Mouse (Mus musculus) embryonic facial prominence, embryonic 15.5 days (tissue): Measurements from ENCODE around the gene Olfr90. TPM values are rescaled to one million over a fixed set of nuclear protein-coding genes. Genes with fewer than 3 reads are reported as not detected.
A peak's percentile ranks its signal among the peaks of the same experiment; 100 is the strongest.

Experiments used
- ATAC-seq: fragments of 200-750 bp; cut with Nextera tagmentation; 2 replicates; pipeline ENCODE4 v1.8.0; 2017; ENCODE audit warnings: low read depth, moderate TSS enrichment; ENCODE audit not compliant: insufficient number of reproducible peaks, low FRiP score, low TSS enrichment
- H3K27ac ChIP-seq: fragments of 300-500 bp; sonication (generic); replicated peaks from 2 replicates; pipeline ENCODE4 v1.5.1; 2015; ENCODE audit warnings: mild to moderate bottlenecking, inconsistent platforms
- H3K27me3 ChIP-seq: fragments of 300-500 bp; sonication (generic); 2 replicates; pipeline ENCODE4 v1.6.1; 2015; ENCODE audit warnings: inconsistent platforms
- H3K36me3 ChIP-seq: fragments of 300-500 bp; sonication (generic); 2 replicates; pipeline ENCODE4 v1.6.1; 2015; ENCODE audit warnings: mild to moderate bottlenecking, inconsistent platforms
- H3K4me1 ChIP-seq: fragments of 300-500 bp; sonication (generic); 2 replicates; pipeline ENCODE4 v1.6.1; 2015; ENCODE audit warnings: inconsistent platforms
- H3K4me2 ChIP-seq: fragments of 300-500 bp; sonication (generic); replicated peaks from 2 replicates; pipeline ENCODE4 v1.6.1; 2015; ENCODE audit warnings: mild to moderate bottlenecking, inconsistent platforms
- H3K4me3 ChIP-seq: fragments of 300-500 bp; sonication (generic); replicated peaks from 2 replicates; pipeline ENCODE4 v1.5.1; 2015; ENCODE audit warnings: mild to moderate bottlenecking, inconsistent platforms
- H3K9ac ChIP-seq: fragments of 300-500 bp; sonication (generic); 2 replicates; pipeline ENCODE4 v1.6.1; 2015; ENCODE audit warnings: inconsistent platforms
- H3K9me3 ChIP-seq: fragments of 300-500 bp; sonication (generic); replicated peaks from 2 replicates; pipeline ENCODE4 v1.6.1; 2016; ENCODE audit warnings: inconsistent platforms
- WGBS: fragments of 180-500 bp; shearing (Covaris S2); methylation state at CpG from one replicate; pipeline ENCODE4 v1.1.7; 2015; 5-methylcytosine and 5-hydroxymethylcytosine counted together
- polyA plus RNA-seq: library from polyadenylated mRNA; unstranded; fragments of >200 nt; fragmentation: Nextera tagmentation; extraction: Ambion mirVana; gene quantifications from 2 replicates; pipeline ENCODE4 v1.2.1, GENCODE M21; 2015

The Olfr90 gene
- polyA plus RNA-seq, 1 experiment from 2014 or later = 0.07 TPM

DNA sequence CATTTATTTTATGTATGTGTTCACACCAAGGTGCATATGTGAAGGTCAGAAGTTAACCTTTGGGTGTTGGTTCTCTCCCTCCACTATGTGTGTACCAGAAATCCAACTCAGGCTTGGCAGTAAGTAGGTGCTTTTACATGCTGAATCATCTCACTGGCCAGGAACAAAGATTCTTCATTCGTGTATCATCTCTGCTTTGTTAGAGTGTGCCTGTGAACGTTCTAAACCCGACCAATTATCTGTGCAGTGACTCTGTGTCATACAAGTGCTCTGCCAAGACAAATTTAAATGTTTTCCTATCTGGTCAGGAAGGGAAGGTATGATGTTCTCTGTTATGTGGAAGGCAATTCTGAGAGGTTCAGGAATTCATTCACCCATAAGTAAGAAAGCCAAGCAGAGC, 26.9 kb downstream of the Olfr90 start:
- H3K4me3 ChIP-seq = no peak overlapping the region
- WGBS = 83% methylated on average over 3 of the region's 3 CpGs
- H3K27ac ChIP-seq = no peak overlapping the region
- no peak for ATAC-seq
- H3K36me3 ChIP-seq = peaks cover 75% of the 10 kb centered on the region
- no peak overlapping the region for H3K9ac ChIP-seq
- H3K9me3 ChIP-seq = no peaks in the 10 kb centered on the region
- no peaks in the 10 kb centered on the region for H3K27me3 ChIP-seq
- H3K4me2 ChIP-seq = no peak overlapping the region
- no peaks in the 10 kb centered on the region for H3K4me1 ChIP-seq

- ATAC-seq = no peak
- no peak overlapping the region for H3K4me2 ChIP-seq
- H3K27me3 ChIP-seq = no peaks in the 10 kb centered on the region
- H3K9ac ChIP-seq = no peak overlapping the region
- peaks cover 55% of the 10 kb centered on the region for H3K36me3 ChIP-seq
- 90% methylated on average over 6 of the region's 6 CpGs for WGBS
- H3K9me3 ChIP-seq = no peaks in the 10 kb centered on the region
- H3K4me3 ChIP-seq = no peak overlapping the region
- no peaks in the 10 kb centered on the region for H3K4me1 ChIP-seq
- H3K27ac ChIP-seq = no peak overlapping the region
These were observed 31.3 kb downstream of the Olfr90 start for GRCm38 (mm10) chr17:37056957-37057356.

GRCm38 (mm10) chr17:37051745-37052144, 36.6 kb downstream of the Olfr90 start:
- H3K36me3 ChIP-seq = peaks cover 26% of the 10 kb centered on the region
- H3K9me3 ChIP-seq = no peaks in the 10 kb centered on the region
- H3K4me2 ChIP-seq = peak overlapping the region; percentile 73
- H3K27ac ChIP-seq = no peak overlapping the region
- no peak overlapping the region for H3K4me3 ChIP-seq
- H3K9ac ChIP-seq = no peak overlapping the region
- peaks cover 36% of the 10 kb centered on the region for H3K4me1 ChIP-seq
- H3K27me3 ChIP-seq = peaks cover 4% of the 10 kb centered on the region; the same call in 1 of the 2 replicates
- WGBS = 48% methylated on average over 4 of the region's 4 CpGs
- no peak for ATAC-seq

- Histone ChIP-seq H3K27ac (0 out of 2 replicates have a peak overlapping the region, but pooled peaks have one; percentile 22), H3K36me3 (peaks cover 18% of the 10 kb centered on the region; the same call in 1 of the 2 replicates), H3K4me1 (peaks cover 40% of the 10 kb centered on the region), H3K4me3 (peak overlapping the region; percentile 67), H3K27me3 (peaks cover 4% of the 10 kb centered on the region; the same call in 1 of the 2 replicates), H3K9me3 (no peaks in the 10 kb centered on the region), H3K4me2 (peak overlapping the region; percentile 73), H3K9ac (peak overlapping the region; percentile 50)
- ATAC-seq = no peak
- WGBS = 4% methylated on average over 27 of the region's 27 CpGs
These were observed 37.4 kb downstream of the Olfr90 start for GRCm38 (mm10) chr17:37050876-37051275.

DNA sequence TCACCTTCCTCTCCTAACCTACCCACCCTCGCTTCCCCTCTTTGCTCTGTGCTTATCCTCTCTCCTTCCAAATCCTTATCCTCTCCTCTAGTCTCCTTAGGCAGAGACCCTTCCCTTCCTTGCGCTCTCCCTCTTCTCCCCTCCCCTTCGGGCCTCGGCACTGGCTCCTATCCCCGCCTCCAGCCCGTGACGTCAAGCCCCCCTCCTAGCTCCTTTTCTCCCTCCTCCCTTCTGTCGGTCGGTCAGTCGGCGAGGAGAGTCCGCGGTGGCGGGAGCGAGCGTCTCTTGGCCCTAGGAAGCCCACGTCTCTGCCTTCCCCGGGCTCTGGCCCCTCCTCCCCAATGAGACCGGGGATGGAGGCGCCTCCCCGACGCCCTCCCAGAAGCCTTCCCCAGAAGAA, 37.9 kb downstream of the Olfr90 start:
- Histone ChIP-seq H3K9me3 (no peaks in the 10 kb centered on the region), H3K36me3 (0 out of 2 replicates have a peak, but pooled peaks cover 14% of the 10 kb centered on the region), H3K27me3 (peaks cover 4% of the 10 kb centered on the region; the same call in 1 of the 2 replicates), H3K4me1 (peaks cover 44% of the 10 kb centered on the region), H3K4me3 (peak overlapping the region; percentile 67), H3K27ac (peak overlapping the region; percentile 73), H3K4me2 (peak overlapping the region; percentile 73), H3K9ac (peak overlapping the region; percentile 50)
- 1% methylated on average over 22 of the region's 22 CpGs for WGBS
- ATAC-seq = peak; percentile 45; the same call in 1 of the 2 replicates

GRCm38 (mm10) chr17:37049570-37050310, 38.6 kb downstream of the Olfr90 start:
- 0 out of 2 replicates have a peak, but pooled peaks have one; percentile 2 for ATAC-seq
- peaks cover 4% of the 10 kb centered on the region; the same call in 1 of the 2 replicates for H3K27me3 ChIP-seq
- peak overlapping the region; percentile 50; the same call in 1 of the 2 replicates for H3K9ac ChIP-seq
- peak overlapping the region; percentile 73 for H3K27ac ChIP-seq
- no peaks in the 10 kb centered on the region for H3K9me3 ChIP-seq
- H3K4me2 ChIP-seq = peak overlapping the region; percentile 73
- WGBS = 5% methylated on average over 39 of the region's 39 CpGs
- 0 out of 2 replicates have a peak, but pooled peaks cover 9% of the 10 kb centered on the region for H3K36me3 ChIP-seq
- peaks cover 48% of the 10 kb centered on the region for H3K4me1 ChIP-seq
- H3K4me3 ChIP-seq = peak overlapping the region; percentile 67

DNA sequence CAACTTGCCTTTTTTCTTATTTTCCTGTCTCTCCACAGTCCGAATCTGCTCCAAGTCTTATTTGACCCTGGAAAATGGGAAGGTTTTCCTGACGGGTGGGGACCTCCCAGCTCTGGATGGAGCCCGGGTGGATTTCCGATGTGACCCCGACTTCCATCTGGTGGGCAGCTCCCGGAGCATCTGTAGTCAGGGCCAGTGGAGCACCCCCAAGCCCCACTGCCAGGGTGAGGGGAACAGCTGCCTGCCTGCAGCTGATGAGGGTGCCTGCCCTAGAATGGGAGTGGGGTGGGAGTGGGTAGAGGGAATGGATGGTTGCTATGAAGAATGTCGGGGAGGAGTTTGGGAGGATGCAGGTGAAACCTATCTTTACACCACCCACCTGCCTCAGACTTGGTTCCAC, 39.9 kb downstream of the Olfr90 start:
- Histone ChIP-seq H3K9ac (no peak overlapping the region), H3K4me1 (peaks cover 48% of the 10 kb centered on the region), H3K27me3 (peaks cover 4% of the 10 kb centered on the region; the same call in 1 of the 2 replicates), H3K36me3 (no peaks in the 10 kb centered on the region), H3K4me3 (no peak overlapping the region), H3K27ac (no peak overlapping the region), H3K4me2 (no peak overlapping the region), H3K9me3 (no peaks in the 10 kb centered on the region)
- WGBS = 57% methylated on average over 7 of the region's 7 CpGs
- ATAC-seq = no peak

GRCm38 (mm10) chr17:37047981-37048380, 40.3 kb downstream of the Olfr90 start:
- Histone ChIP-seq H3K9ac (no peak overlapping the region), H3K4me2 (no peak overlapping the region), H3K4me1 (peaks cover 48% of the 10 kb centered on the region), H3K36me3 (no peaks in the 10 kb centered on the region), H3K27me3 (peaks cover 4% of the 10 kb centered on the region; the same call in 1 of the 2 replicates), H3K9me3 (no peaks in the 10 kb centered on the region), H3K4me3 (no peak overlapping the region; the same call in 1 of the 2 replicates), H3K27ac (no peak overlapping the region)
- ATAC-seq = no peak
- WGBS = 18% methylated on average over 3 of the region's 3 CpGs

DNA sequence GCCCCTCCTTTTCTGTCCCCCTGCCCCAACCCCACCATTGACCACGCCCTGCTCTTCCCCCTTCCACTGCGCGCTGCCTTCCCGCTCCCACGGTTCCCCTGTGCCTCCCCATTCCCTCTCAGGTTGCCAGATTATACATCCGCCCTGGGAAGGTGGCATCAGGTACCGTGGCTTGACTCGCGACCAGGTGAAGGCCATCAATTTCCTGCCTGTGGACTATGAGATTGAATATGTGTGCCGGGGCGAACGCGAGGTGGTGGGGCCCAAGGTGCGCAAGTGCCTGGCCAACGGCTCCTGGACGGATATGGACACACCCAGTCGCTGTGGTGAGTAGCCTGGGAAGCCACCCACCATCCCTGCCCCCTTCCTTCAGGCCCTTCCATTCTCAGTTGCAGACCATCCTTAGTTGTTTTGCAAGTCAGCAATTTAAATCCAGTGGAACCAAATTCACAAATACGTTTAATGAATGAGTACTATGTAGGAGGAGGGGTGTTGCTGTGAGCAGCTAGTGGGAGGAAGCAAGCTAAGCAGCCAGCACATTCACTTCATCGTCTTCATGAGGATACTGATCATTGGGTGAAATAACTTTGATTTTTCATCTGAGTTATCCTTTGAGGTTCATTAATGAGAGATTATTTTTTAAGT, 40.8 kb downstream of the Olfr90 start:
- H3K27me3 ChIP-seq = peaks cover 4% of the 10 kb centered on the region; the same call in 1 of the 2 replicates
- H3K9ac ChIP-seq = no peak overlapping the region
- H3K4me1 ChIP-seq = peaks cover 48% of the 10 kb centered on the region
- no peak for ATAC-seq
- no peak overlapping the region for H3K27ac ChIP-seq
- H3K4me2 ChIP-seq = peak overlapping the region; percentile 92
- H3K36me3 ChIP-seq = no peaks in the 10 kb centered on the region
- peak overlapping the region; percentile 68 for H3K4me3 ChIP-seq
- 20% methylated on average over 19 of the region's 19 CpGs for WGBS
- H3K9me3 ChIP-seq = no peaks in the 10 kb centered on the region

- Histone ChIP-seq H3K4me2 (peak overlapping the region; percentile 92), H3K9ac (peak overlapping the region; percentile 67), H3K9me3 (no peaks in the 10 kb centered on the region), H3K27ac (peak overlapping the region; percentile 77), H3K4me1 (peaks cover 46% of the 10 kb centered on the region), H3K27me3 (peaks cover 4% of the 10 kb centered on the region; the same call in 1 of the 2 replicates), H3K4me3 (peak overlapping the region; percentile 68), H3K36me3 (no peaks in the 10 kb centered on the region)
- WGBS = 1% methylated on average over 45 of the region's 58 CpGs
- ATAC-seq = peak; percentile 84
These were observed 41.8 kb downstream of the Olfr90 start for GRCm38 (mm10) chr17:37046312-37047112.
